Mouse (Mus musculus) ES-E14 (cell line): Measurements from ENCODE around the gene Magi1. TPM values are rescaled to one million over a fixed set of nuclear protein-coding genes. Genes with fewer than 3 reads are reported as not detected.

Source experiments
- DNase-seq: peaks from one replicate; pipeline ENCODE4 v3.0.0-alpha.2; 2013; ENCODE audit warnings: low read depth, low spot score
- H3K27ac ChIP-seq: 2 replicates; pipeline ENCODE4 v1.5.1; 2012; ENCODE audit warnings: low read depth, mild to moderate bottlenecking, low read length, moderate library complexity, mixed read lengths; ENCODE audit not compliant: poor library complexity, insufficient read depth, severe bottlenecking
- H3K36me3 ChIP-seq: 2 replicates; pipeline ENCODE4 v1.6.1; 2012; ENCODE audit warnings: mild to moderate bottlenecking, low read length, moderate library complexity, mixed read lengths; ENCODE audit not compliant: control insufficient read depth, poor library complexity, insufficient read depth, severe bottlenecking
- H3K4me1 ChIP-seq, 2 experiments: fragments of 150-350 bp in 1 of 2; sonication (generic) in 1 of 2; 2 replicates each; pipeline ENCODE4 v1.6.1; 2012; ENCODE audit warnings: low read length in 2 of 2, mild to moderate bottlenecking in 1 of 2, mixed read lengths in 1 of 2; ENCODE audit not compliant: control insufficient read depth in 2 of 2, insufficient read depth in 2 of 2, poor library complexity in 1 of 2
- H3K4me3 ChIP-seq, 2 experiments: fragments of 150-350 bp in 1 of 2; sonication (generic) in 1 of 2; 2 replicates each; pipeline ENCODE4 v1.5.1; 2012; ENCODE audit warnings: low read length in 2 of 2, low read depth in 1 of 2, mild to moderate bottlenecking in 1 of 2, mixed read lengths in 1 of 2; ENCODE audit not compliant: insufficient read depth in 1 of 2, poor library complexity in 1 of 2, severe bottlenecking in 1 of 2
- H3K9ac ChIP-seq: 2 replicates; pipeline ENCODE4 v1.6.1; 2012; ENCODE audit warnings: low read depth, mild to moderate bottlenecking, low read length, mixed read lengths; ENCODE audit not compliant: poor library complexity, insufficient read depth, severe bottlenecking
- H3K9me3 ChIP-seq: fragments of 150-350 bp; sonication (generic); 2 replicates; pipeline ENCODE4 v1.6.1; 2012; ENCODE audit warnings: low read depth, mild to moderate bottlenecking, low read length; ENCODE audit not compliant: control insufficient read depth, insufficient read depth
- CHD2 ChIP-seq: IDR thresholded peaks from 2 replicates; pipeline ENCODE4 v1.6.1; 2014; ENCODE audit warnings: mild to moderate bottlenecking, low read depth, low read length, inconsistent platforms
- HCFC1 ChIP-seq: IDR thresholded peaks from 2 replicates; pipeline ENCODE4 v1.6.1; 2012; ENCODE audit warnings: low read length, inconsistent platforms, borderline replicate concordance; ENCODE audit not compliant: insufficient read depth
- MAFK ChIP-seq: IDR thresholded peaks from 2 replicates; pipeline ENCODE4 v1.6.1; 2014; ENCODE audit warnings: mild to moderate bottlenecking, low read depth, low read length, inconsistent platforms; ENCODE audit not compliant: insufficient read depth
- ZC3H11A ChIP-seq: IDR thresholded peaks from 2 replicates; pipeline ENCODE4 v1.6.1; 2012; ENCODE audit warnings: low read depth, mild to moderate bottlenecking, inconsistent platforms, low read length, borderline replicate concordance
- ZNF384 ChIP-seq: IDR thresholded peaks from 2 replicates; pipeline ENCODE4 v1.6.1; 2012; ENCODE audit warnings: low read depth, low read length, inconsistent platforms
- in situ Hi-C, 2 experiments: fragments of 600-800 bp; cut with MboI; formaldehyde crosslinking; loops; one replicate each; pipeline ENCODE4 v1.15.1; 2025; ENCODE audit warnings: low sequenced_read_pairs in 2 of 2, inconsistent platforms in 1 of 2; ENCODE audit not compliant: unreplicated experiment in 2 of 2
- total RNA-seq: library from RNA; depleted of rRNA; stranded (reverse); fragments of 300-350 nt; gene quantifications from 2 replicates; pipeline ENCODE4 v1.2.3, GENCODE M21; 2012

Gene Magi1
- total RNA-seq, 1 experiment = 14.6 TPM

- TF ChIP-seq ZC3H11A (no peak), ZNF384 (peak; percentile 90), HCFC1 (no peak), CHD2 (no peak), MAFK (no peak)
Observed at GRCm38 (mm10) chr6:94169581-94170194, 114.0 kb downstream of the Magi1 start.

GRCm38 (mm10) chr6:94165951-94166350 is 117.8 kb downstream of the Magi1 start:
- Histone ChIP-seq H3K4me1 (peaks cover 15 to 30% of the 10 kb centered on the region in 2 experiments), H3K27ac (no peak overlapping the region), H3K4me3 (no peak overlapping the region), H3K9ac (no peak overlapping the region), H3K9me3 (no peaks in the 10 kb centered on the region), H3K36me3 (no peaks in the 10 kb centered on the region; the same call in 1 of the 2 replicates)
- TF ChIP-seq ZC3H11A = no peak
- no peak for TF ChIP-seq HCFC1
- TF ChIP-seq CHD2 = no peak
- no peak for TF ChIP-seq MAFK
- no peak for TF ChIP-seq ZNF384
- DNase-seq = no peak
- in situ Hi-C loops = no loop called here

More at GRCm38 (mm10) chr6:94169581-94170194, 114.0 kb downstream of the Magi1 start:
- H3K4me3 ChIP-seq = peak overlapping the region in 1 of 2 experiments; percentile 30; a peak in 2 of 4 replicates
- peak; percentile 13 for DNase-seq
- in situ Hi-C loops = no loop called here
- H3K27ac ChIP-seq = no peak overlapping the region
- H3K4me1 ChIP-seq = peaks cover 11 to 24% of the 10 kb centered on the region in 2 experiments
- H3K9me3 ChIP-seq = no peaks in the 10 kb centered on the region
- no peak overlapping the region for H3K9ac ChIP-seq
- no peaks in the 10 kb centered on the region; the same call in 1 of the 2 replicates for H3K36me3 ChIP-seq

- Histone ChIP-seq H3K9me3 (no peaks in the 10 kb centered on the region), H3K27ac (no peak overlapping the region), H3K36me3 (no peaks in the 10 kb centered on the region; the same call in 1 of the 2 replicates), H3K9ac (no peak overlapping the region), H3K4me1 (peaks cover 15 to 28% of the 10 kb centered on the region in 2 experiments), H3K4me3 (no peak overlapping the region)
- in situ Hi-C loops = no loop called here
- no peak for DNase-seq
- no peak for TF ChIP-seq CHD2
- TF ChIP-seq MAFK = no peak
- no peak for TF ChIP-seq ZC3H11A
- no peak for TF ChIP-seq ZNF384
- TF ChIP-seq HCFC1 = no peak
Observed at GRCm38 (mm10) chr6:94164753-94165536, 118.8 kb downstream of the Magi1 start.

GRCm38 (mm10) chr6:94163325-94163995 is 120.3 kb downstream of the Magi1 start:
- H3K4me3 ChIP-seq = no peak overlapping the region
- TF ChIP-seq ZC3H11A (no peak), MAFK (no peak), ZNF384 (no peak), HCFC1 (no peak), CHD2 (no peak)
- no peak overlapping the region for H3K27ac ChIP-seq
- no peaks in the 10 kb centered on the region for H3K9me3 ChIP-seq
- peaks cover 8 to 23% of the 10 kb centered on the region in 2 experiments; a peak in 3 of 4 replicates for H3K4me1 ChIP-seq
- 0 out of 2 replicates have a peak overlapping the region, but pooled peaks have one; percentile 16 for H3K9ac ChIP-seq
- no peaks in the 10 kb centered on the region; the same call in 1 of the 2 replicates for H3K36me3 ChIP-seq
- in situ Hi-C loops = no loop called here
- DNase-seq = no peak
